Mouse (Mus musculus) midbrain, postnatal 0 days (tissue): ENCODE results near the gene Btbd11. TPM values are rescaled to one million over a fixed set of nuclear protein-coding genes. Genes with fewer than 3 reads are reported as not detected.

Experiments
- ATAC-seq: fragments of 200-750 bp; cut with Nextera tagmentation; 2 replicates; pipeline ENCODE4 v1.8.0; 2017; ENCODE audit warnings: moderate number of reproducible peaks, mild to moderate bottlenecking, moderate TSS enrichment, moderate library complexity; ENCODE audit not compliant: low FRiP score
- DNase-seq: peaks from one replicate; pipeline ENCODE4 v3.0.0-alpha.2; 2015; ENCODE audit warnings: low spot score
- H3K27ac ChIP-seq: fragments of 300-500 bp; sonication (generic); 2 replicates; pipeline ENCODE4 v1.5.1; 2014; ENCODE audit warnings: low read depth, mild to moderate bottlenecking, low read length, mixed read lengths
- H3K27me3 ChIP-seq: fragments of 300-500 bp; sonication (generic); 2 replicates; pipeline ENCODE4 v1.6.1; 2014; ENCODE audit warnings: low read length, control low read depth, mixed read lengths; ENCODE audit not compliant: insufficient read depth
- H3K36me3 ChIP-seq: fragments of 300-500 bp; sonication (generic); 2 replicates; pipeline ENCODE4 v1.6.1; 2014; ENCODE audit warnings: low read length, control low read depth, mixed read lengths; ENCODE audit not compliant: insufficient read depth
- H3K4me1 ChIP-seq: fragments of 300-500 bp; sonication (generic); 2 replicates; pipeline ENCODE4 v1.6.1; 2014; ENCODE audit warnings: mild to moderate bottlenecking, control low read depth, antibody characterized with exemption, low read length, mixed read lengths; ENCODE audit not compliant: insufficient read depth
- H3K4me2 ChIP-seq: fragments of 300-500 bp; sonication (generic); 2 replicates; pipeline ENCODE4 v1.6.1; 2014; ENCODE audit warnings: low read depth, mild to moderate bottlenecking, low read length, mixed read lengths; ENCODE audit not compliant: poor library complexity, severe bottlenecking
- H3K4me3 ChIP-seq: fragments of 300-500 bp; sonication (generic); 2 replicates; pipeline ENCODE4 v1.5.1; 2014; ENCODE audit warnings: low read depth, mild to moderate bottlenecking, low read length, moderate library complexity
- H3K9ac ChIP-seq: fragments of 300-500 bp; sonication (generic); replicated peaks from 2 replicates; pipeline ENCODE4 v1.6.1; 2014; ENCODE audit warnings: mild to moderate bottlenecking, low read length, moderate library complexity, mixed read lengths; ENCODE audit not compliant: poor library complexity, severe bottlenecking
- H3K9me3 ChIP-seq: fragments of 300-500 bp; sonication (generic); 2 replicates; pipeline ENCODE4 v1.6.1; 2016; ENCODE audit warnings: low read length, control low read depth
- CTCF ChIP-seq: IDR thresholded peaks from 2 replicates; pipeline ENCODE4 v1.5.1; 2016; ENCODE audit warnings: antibody characterized with exemption, mild to moderate bottlenecking
- WGBS: fragments of 180-500 bp; shearing (Covaris S2); extraction: QIAGEN DNeasy Blood & Tissue Kit; methylation state at CpG from one replicate; pipeline ENCODE4 v1.1.7; 2014; 5-methylcytosine and 5-hydroxymethylcytosine counted together
- polyA plus RNA-seq: library from polyadenylated mRNA; unstranded; fragments of >200 nt; fragmentation: Nextera tagmentation; extraction: Ambion mirVana; gene quantifications from 2 replicates; pipeline ENCODE4 v1.2.1, GENCODE M21; 2015
- total RNA-seq: library from RNA; depleted of rRNA; stranded (reverse); fragments of >200 nt; gene quantifications from 2 replicates; pipeline ENCODE4 v1.2.3, GENCODE M21; 2014

Gene Btbd11
- total and polyA plus RNA-seq, 2 experiments from 2014 or later = 17.1 to 47.4 TPM

- no peak overlapping the region for H3K27ac ChIP-seq
- H3K27me3 ChIP-seq = no peaks in the 10 kb centered on the region
- no peak overlapping the region for H3K4me3 ChIP-seq
- no peaks in the 10 kb centered on the region for H3K4me1 ChIP-seq
- H3K4me2 ChIP-seq = no peak overlapping the region
- 79% methylated on average over 6 of the region's 6 CpGs for WGBS
- no peak for ATAC-seq
- no peak for DNase-seq
- H3K9ac ChIP-seq = no peak overlapping the region
- H3K9me3 ChIP-seq = no peaks in the 10 kb centered on the region
- peaks cover 11% of the 10 kb centered on the region; the same call in 1 of the 2 replicates for H3K36me3 ChIP-seq
- no peak for TF ChIP-seq CTCF
Measured at GRCm38 (mm10) chr10:85645346-85645745, 258.7 kb downstream of the Btbd11 start.

- TF ChIP-seq CTCF = peak; percentile 92
- Histone ChIP-seq H3K4me1 (no peaks in the 10 kb centered on the region), H3K4me3 (no peak overlapping the region), H3K9me3 (no peaks in the 10 kb centered on the region), H3K36me3 (peaks cover 11% of the 10 kb centered on the region; the same call in 1 of the 2 replicates), H3K27ac (no peak overlapping the region), H3K4me2 (no peak overlapping the region), H3K9ac (no peak overlapping the region), H3K27me3 (no peaks in the 10 kb centered on the region)
- 31% methylated on average over 7 of the region's 7 CpGs for WGBS
- DNase-seq = peak; percentile 91
- peak; percentile 84 for ATAC-seq
Measured at GRCm38 (mm10) chr10:85651706-85652105, 265.1 kb downstream of the Btbd11 start.

GRCm38 (mm10) chr10:85655881-85656280 is 269.3 kb downstream of the Btbd11 start:
- ATAC-seq (no peak), DNase-seq (peak; percentile 63)
- no peak overlapping the region for H3K9ac ChIP-seq
- H3K4me1 ChIP-seq = no peaks in the 10 kb centered on the region
- H3K4me2 ChIP-seq = no peak overlapping the region
- no peaks in the 10 kb centered on the region for H3K9me3 ChIP-seq
- 54% methylated on average over 4 of the region's 4 CpGs for WGBS
- no peaks in the 10 kb centered on the region for H3K27me3 ChIP-seq
- H3K4me3 ChIP-seq = no peak overlapping the region
- peaks cover 10% of the 10 kb centered on the region; the same call in 1 of the 2 replicates for H3K36me3 ChIP-seq
- no peak for TF ChIP-seq CTCF
- no peak overlapping the region for H3K27ac ChIP-seq

- ATAC-seq (no peak), DNase-seq (no peak)
- Histone ChIP-seq H3K4me2 (no peak overlapping the region), H3K36me3 (peaks cover 10% of the 10 kb centered on the region; the same call in 1 of the 2 replicates), H3K9me3 (no peaks in the 10 kb centered on the region), H3K4me3 (no peak overlapping the region), H3K27me3 (no peaks in the 10 kb centered on the region), H3K4me1 (no peaks in the 10 kb centered on the region), H3K27ac (no peak overlapping the region), H3K9ac (no peak overlapping the region)
- no peak for TF ChIP-seq CTCF
- WGBS = 95% methylated on average over 10 of the region's 10 CpGs
Measured at GRCm38 (mm10) chr10:85657886-85658285, 271.3 kb downstream of the Btbd11 start.

GRCm38 (mm10) chr10:85673512-85673921 is 286.9 kb downstream of the Btbd11 start:
- no peak overlapping the region for H3K4me3 ChIP-seq
- no peaks in the 10 kb centered on the region for H3K4me1 ChIP-seq
- 81% methylated on average over 8 of the region's 8 CpGs for WGBS
- H3K9ac ChIP-seq = no peak overlapping the region
- no peaks in the 10 kb centered on the region for H3K36me3 ChIP-seq
- H3K4me2 ChIP-seq = no peak overlapping the region
- H3K9me3 ChIP-seq = no peaks in the 10 kb centered on the region
- DNase-seq = peak; percentile 14
- no peaks in the 10 kb centered on the region for H3K27me3 ChIP-seq
- TF ChIP-seq CTCF = no peak
- no peak for ATAC-seq
- H3K27ac ChIP-seq = no peak overlapping the region

- peak; percentile 77 for DNase-seq
- Histone ChIP-seq H3K27ac (no peak overlapping the region), H3K9ac (no peak overlapping the region), H3K9me3 (no peaks in the 10 kb centered on the region), H3K36me3 (no peaks in the 10 kb centered on the region), H3K4me2 (no peak overlapping the region), H3K4me3 (no peak overlapping the region), H3K4me1 (no peaks in the 10 kb centered on the region), H3K27me3 (no peaks in the 10 kb centered on the region)
- ATAC-seq = peak; percentile 56; the same call in 1 of the 2 replicates
- peak; percentile 86 for TF ChIP-seq CTCF
- WGBS = 14% methylated on average over 4 of the region's 4 CpGs
Measured at GRCm38 (mm10) chr10:85678635-85679034, 292.0 kb downstream of the Btbd11 start.
